Mouse (Mus musculus): ENCODE results near the gene Wscd2. TPM values are rescaled to one million over a fixed set of nuclear protein-coding genes. Genes with fewer than 3 reads are reported as not detected.

Gene Wscd2
- polyA plus RNA-seq, 1 experiment = 4.9 TPM

GRCm38 (mm10) chr5:113639126-113639525 is 149.0 kb downstream of the Wscd2 start:
- no peak for DNase-seq
- 64% methylated on average over 5 of the region's 5 CpGs for WGBS

More at GRCm38 (mm10) chr5:113639126-113639525, 149.0 kb downstream of the Wscd2 start:
- TF ChIP-seq CTCF (IDR thresholded peaks at IDR 0.05; ENCODE audit: insufficient read depth, low read length) = no peak
- TF ChIP-seq POLR2A (IDR thresholded peaks at IDR 0.05; ENCODE audit: borderline replicate concordance, extremely low read depth, low read depth, low read length) = no peak
- H3K4me1 ChIP-seq (ENCODE audit: control insufficient read depth, insufficient read depth, low read length) = peaks cover 9% of the 10 kb centered on the region
- no peak overlapping the region for H3K4me3 ChIP-seq (replicated peaks; ENCODE audit: extremely low read depth, low read depth, low read length)

Other genes starting within 250 kb of the Wscd2 start
- gene Sgsm1, start 179.5 kb upstream of the Wscd2 start, polyA plus RNA-seq (2012; rRNA removed) = 4.4 and 6.7 TPM in 2 replicates
- gene Aym1, start 133.0 kb upstream of the Wscd2 start, polyA plus RNA-seq (2012; rRNA removed) = not detected in 2 replicates
- gene Cmklr1, start 160.1 kb downstream of the Wscd2 start, polyA plus RNA-seq (2012; rRNA removed) = 271 and 341 TPM in 2 replicates
- not detected in 2 replicates for gene 1700069L16Rik, start 234.4 kb downstream of the Wscd2 start, polyA plus RNA-seq (2012; rRNA removed)
- gene Ficd, start 245.5 kb downstream of the Wscd2 start, polyA plus RNA-seq (2012; rRNA removed) = 10.6 and 10.7 TPM in 2 replicates